Mouse (Mus musculus): ENCODE results near the gene Klhl41. TPM values are rescaled to one million over a fixed set of nuclear protein-coding genes. Genes with fewer than 3 reads are reported as not detected.
"Not testable (repeated sequence)": the region's sequence is repeated elsewhere in the genome, so short reads cannot be mapped to it uniquely, and the experiment has no call there.

The Klhl41 gene
- polyA plus RNA-seq, 2 experiments: 0.04 TPM; not detected in 1

DNA sequence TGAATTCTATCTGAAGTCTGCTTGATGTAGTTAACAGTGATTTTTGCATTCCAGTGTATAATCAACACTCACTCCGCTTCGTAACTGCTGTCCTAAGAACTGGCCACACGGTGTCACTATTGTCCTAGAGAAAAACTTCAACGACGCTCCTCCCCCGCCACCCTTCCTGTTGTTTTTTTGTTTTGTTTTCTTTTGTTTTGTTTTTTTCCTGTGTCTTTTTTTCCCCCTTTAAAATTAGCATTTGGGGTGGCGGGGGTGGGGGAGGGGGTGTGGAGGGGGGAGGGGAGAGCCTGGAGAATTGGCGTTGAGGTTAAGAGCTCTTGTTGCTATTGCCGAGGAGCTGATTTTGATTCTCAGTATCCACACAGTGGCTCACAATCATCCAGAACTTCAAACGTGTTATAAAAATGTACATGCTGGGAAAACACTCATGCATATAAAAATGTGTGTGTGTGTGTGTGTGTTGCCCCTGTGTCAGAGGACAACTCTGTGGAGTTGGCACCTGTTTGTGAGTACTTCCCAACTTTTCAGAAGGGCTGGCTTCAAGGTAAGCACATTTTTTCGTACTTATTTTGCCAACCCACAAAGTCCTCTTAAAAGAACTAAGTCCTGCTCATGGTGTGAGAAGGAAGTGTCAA, 34.7 kb upstream of the Klhl41 start:
- Histone ChIP-seq H3K4me2 (ENCODE audit: low read depth) (peak overlapping the region; percentile 63), H3K9ac (replicated peaks) (peak overlapping the region; percentile 48)
- TF ChIP-seq CTCF (IDR thresholded peaks at IDR 0.05; ENCODE audit: low read depth) (peak; percentile 76), EP300 (IDR thresholded peaks at IDR 0.05; ENCODE audit: low read depth) (no peak)

DNA sequence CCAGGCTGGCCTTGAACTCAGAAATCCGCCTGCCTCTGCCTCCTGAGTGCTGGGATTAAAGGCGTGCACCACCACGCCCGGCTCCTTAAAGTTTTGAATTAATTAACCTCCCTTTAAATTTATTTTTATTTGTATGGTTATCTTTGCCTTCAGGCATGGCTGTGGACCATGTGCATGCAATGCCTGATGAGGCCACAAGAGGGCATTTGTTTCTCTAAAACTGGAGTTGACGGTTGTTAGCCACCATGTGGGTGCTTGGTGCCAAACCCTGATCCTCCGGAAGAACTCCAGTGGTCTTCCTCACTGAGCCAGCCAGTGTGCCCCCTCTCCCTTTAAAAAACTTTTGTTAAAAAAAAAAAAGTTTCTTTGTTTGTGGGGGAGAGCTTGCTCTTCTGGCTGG, 34.1 kb upstream of the Klhl41 start:
- no peak for ATAC-seq (ENCODE audit: insufficient read depth)
- peak overlapping the region; percentile 63 for H3K4me2 ChIP-seq (ENCODE audit: low read depth)
- peak; percentile 81 for TF ChIP-seq CTCF (IDR thresholded peaks at IDR 0.05; ENCODE audit: low read depth)
- no peak for TF ChIP-seq EP300 (IDR thresholded peaks at IDR 0.05; ENCODE audit: low read depth)

More for the DNA sequence above, 34.7 kb upstream of the Klhl41 start:
- H3K4me1 ChIP-seq (replicated peaks; ENCODE audit: control insufficient read depth in 2 of 2, insufficient read depth in 2 of 2, low read length in 1 of 2): 0 out of 4 replicates have a peak, but pooled peaks cover 0 to 2% of the 10 kb centered on the region in 2 experiments
- peak overlapping the region; percentile 22 to 53 for H3K4me3 ChIP-seq (ENCODE audit: insufficient read depth in 1 of 2, low read depth in 2 of 2, low read length in 2 of 2)
- peak; percentile 41 to 59 (median 56) for DNase-seq (ENCODE audit: low read depth in 3 of 3, low spot score in 3 of 3)
- H3K36me3 ChIP-seq (replicated peaks; ENCODE audit: control insufficient read depth, insufficient read depth, low read depth): no peaks in the 10 kb centered on the region
- no peak overlapping the region for H3K27ac ChIP-seq
- no peaks in the 10 kb centered on the region for H3K9me3 ChIP-seq (ENCODE audit: control insufficient read depth, low read length)
- 5% methylated on average over 11 of the region's 11 CpGs for WGBS (ENCODE audit: insufficient replicate concordance)
- ATAC-seq (ENCODE audit: insufficient read depth): no peak
- no peaks in the 10 kb centered on the region for H3K27me3 ChIP-seq (ENCODE audit: control insufficient read depth, insufficient read depth, low read length)

DNA sequence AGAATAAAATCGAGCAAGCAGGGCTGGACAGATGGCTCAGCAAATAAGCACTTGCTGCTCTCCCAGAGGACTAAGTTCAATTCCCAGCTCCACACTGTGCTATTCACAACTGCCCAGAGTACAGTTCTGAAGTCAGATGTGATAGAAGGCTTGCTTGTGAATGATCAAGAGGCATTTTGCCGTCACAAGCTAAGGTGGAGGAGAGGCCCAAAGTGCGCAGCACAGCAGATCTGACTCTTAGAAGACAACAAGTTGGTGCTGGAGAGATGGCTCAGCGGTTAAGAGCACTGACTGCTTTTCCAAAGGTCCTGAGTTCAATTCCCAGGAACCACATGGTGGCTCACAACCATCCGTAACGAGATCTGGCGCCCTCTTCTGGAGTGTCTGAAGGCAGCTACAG, 31.9 kb upstream of the Klhl41 start:
- not testable (repeated sequence) for DNase-seq (ENCODE audit: low read depth in 3 of 3, low spot score in 3 of 3); H3K9ac ChIP-seq (replicated peaks); H3K4me1 ChIP-seq (replicated peaks; ENCODE audit: control insufficient read depth in 2 of 2, insufficient read depth in 2 of 2, low read length in 1 of 2); H3K9me3 ChIP-seq (ENCODE audit: control insufficient read depth, low read length); H3K27me3 ChIP-seq (ENCODE audit: control insufficient read depth, insufficient read depth, low read length); H3K4me3 ChIP-seq (ENCODE audit: insufficient read depth in 1 of 2, low read depth in 2 of 2, low read length in 2 of 2); H3K4me2 ChIP-seq (ENCODE audit: low read depth); H3K27ac ChIP-seq; ATAC-seq (ENCODE audit: insufficient read depth); H3K36me3 ChIP-seq (replicated peaks; ENCODE audit: control insufficient read depth, insufficient read depth, low read depth)
- 63% methylated on average over 7 of the region's 7 CpGs for WGBS (ENCODE audit: insufficient replicate concordance)

More for the DNA sequence above, 34.1 kb upstream of the Klhl41 start:
- H3K4me1 ChIP-seq (replicated peaks; ENCODE audit: control insufficient read depth in 2 of 2, insufficient read depth in 2 of 2, low read length in 1 of 2): 0 out of 4 replicates have a peak, but pooled peaks cover 0 to 2% of the 10 kb centered on the region in 2 experiments
- WGBS (ENCODE audit: insufficient replicate concordance): 34% methylated on average over 6 of the region's 6 CpGs
- no peaks in the 10 kb centered on the region for H3K27me3 ChIP-seq (ENCODE audit: control insufficient read depth, insufficient read depth, low read length)
- H3K9me3 ChIP-seq (ENCODE audit: control insufficient read depth, low read length): no peaks in the 10 kb centered on the region
- H3K9ac ChIP-seq (replicated peaks): no peak overlapping the region
- no peaks in the 10 kb centered on the region for H3K36me3 ChIP-seq (replicated peaks; ENCODE audit: control insufficient read depth, insufficient read depth, low read depth)
- H3K4me3 ChIP-seq (ENCODE audit: insufficient read depth in 1 of 2, low read depth in 2 of 2, low read length in 2 of 2): no peak overlapping the region
- no peak overlapping the region for H3K27ac ChIP-seq
- DNase-seq (ENCODE audit: low read depth in 3 of 3, low spot score in 3 of 3): peak; percentile 31 to 54 (median 33)

DNA sequence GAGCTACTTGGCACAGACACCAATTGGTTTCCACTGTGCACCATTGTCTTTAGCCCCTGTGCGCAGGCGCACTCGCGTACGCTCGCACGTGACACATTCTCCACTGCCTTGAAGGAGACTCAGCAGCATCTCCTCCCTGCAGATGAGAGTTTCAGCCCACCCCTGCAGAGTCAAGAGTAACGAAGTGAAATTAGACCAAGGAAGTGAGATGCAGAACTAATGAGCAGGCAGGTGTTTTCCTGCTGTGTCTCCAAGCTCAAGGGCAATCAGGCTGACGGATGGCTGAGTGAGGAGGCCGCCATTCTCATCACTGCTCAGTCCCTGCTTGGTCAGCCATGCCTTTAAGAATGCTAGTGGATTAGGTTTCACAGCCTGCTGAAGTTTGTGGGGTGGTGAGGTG, 29.8 kb upstream of the Klhl41 start:
- H3K27ac ChIP-seq: no peak overlapping the region
- H3K9ac ChIP-seq (replicated peaks): no peak overlapping the region
- H3K4me3 ChIP-seq (ENCODE audit: insufficient read depth in 1 of 2, low read depth in 2 of 2, low read length in 2 of 2): no peak overlapping the region
- TF ChIP-seq EP300 (IDR thresholded peaks at IDR 0.05; ENCODE audit: low read depth) (no peak), CTCF (IDR thresholded peaks at IDR 0.05; ENCODE audit: low read depth) (no peak)
- H3K27me3 ChIP-seq (ENCODE audit: control insufficient read depth, insufficient read depth, low read length): no peaks in the 10 kb centered on the region
- WGBS (ENCODE audit: insufficient replicate concordance): 60% methylated on average over 10 of the region's 10 CpGs
- H3K9me3 ChIP-seq (ENCODE audit: control insufficient read depth, low read length): no peaks in the 10 kb centered on the region
- H3K4me1 ChIP-seq (replicated peaks; ENCODE audit: control insufficient read depth in 2 of 2, insufficient read depth in 2 of 2, low read length in 1 of 2): 0 out of 4 replicates have a peak, but pooled peaks cover 0 to 2% of the 10 kb centered on the region in 2 experiments
- H3K4me2 ChIP-seq (ENCODE audit: low read depth): no peak overlapping the region
- no peaks in the 10 kb centered on the region for H3K36me3 ChIP-seq (replicated peaks; ENCODE audit: control insufficient read depth, insufficient read depth, low read depth)
- no peak for ATAC-seq (ENCODE audit: insufficient read depth)
- no peak for DNase-seq (ENCODE audit: low read depth in 3 of 3, low spot score in 3 of 3)

DNA sequence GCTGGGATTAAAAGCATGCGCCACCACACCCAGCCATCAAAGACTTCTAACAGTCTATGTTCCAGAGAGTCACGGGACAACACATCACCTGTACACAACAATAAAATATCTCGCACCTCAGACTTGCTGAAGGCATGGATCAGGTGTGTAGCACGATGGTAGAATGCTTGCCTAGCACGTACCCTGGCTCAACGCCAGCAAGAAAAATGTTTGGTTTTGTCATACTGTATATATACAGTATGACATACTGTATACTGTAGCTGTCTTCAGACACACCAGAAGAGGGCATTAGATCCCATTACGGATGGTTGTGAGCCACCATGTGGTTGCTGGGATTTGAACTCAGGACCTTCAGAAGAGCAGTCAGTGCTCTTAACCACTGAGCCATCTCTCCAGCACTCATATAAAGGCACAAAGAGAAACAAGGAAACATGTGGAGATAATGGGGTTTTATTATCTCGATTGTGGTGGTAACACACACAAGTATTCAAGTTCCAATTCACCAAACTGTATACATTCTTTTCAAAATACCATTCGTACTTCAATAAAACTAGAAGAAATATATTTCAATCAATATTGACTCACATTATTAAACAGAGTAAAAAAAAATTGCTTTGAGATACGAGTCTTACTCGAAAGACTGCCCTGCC, 24.8 kb upstream of the Klhl41 start:
- WGBS (ENCODE audit: insufficient replicate concordance): 76% methylated on average over 11 of the region's 11 CpGs
- Histone ChIP-seq H3K4me3 (ENCODE audit: insufficient read depth in 1 of 2, low read depth in 2 of 2, low read length in 2 of 2) (no peak overlapping the region), H3K36me3 (replicated peaks; ENCODE audit: control insufficient read depth, insufficient read depth, low read depth) (no peaks in the 10 kb centered on the region), H3K9ac (replicated peaks) (no peak overlapping the region), H3K9me3 (ENCODE audit: control insufficient read depth, low read length) (no peaks in the 10 kb centered on the region), H3K4me2 (ENCODE audit: low read depth) (no peak overlapping the region), H3K27me3 (ENCODE audit: control insufficient read depth, insufficient read depth, low read length) (no peaks in the 10 kb centered on the region), H3K4me1 (replicated peaks; ENCODE audit: control insufficient read depth in 2 of 2, insufficient read depth in 2 of 2, low read length in 1 of 2) (peaks cover 0 to 3% of the 10 kb centered on the region in 2 experiments; a peak in 2 of 4 replicates), H3K27ac (no peak overlapping the region)
- TF ChIP-seq EP300 (IDR thresholded peaks at IDR 0.05; ENCODE audit: low read depth) (no peak), CTCF (IDR thresholded peaks at IDR 0.05; ENCODE audit: low read depth) (no peak)
- DNase-seq (ENCODE audit: low read depth in 3 of 3, low spot score in 3 of 3) (no peak), ATAC-seq (ENCODE audit: insufficient read depth) (no peak)
